Mouse (Mus musculus): ENCODE data around the gene Def8. TPM values are rescaled to one million over a fixed set of nuclear protein-coding genes. Genes with fewer than 3 reads are reported as not detected.
"Not testable (repeated sequence)": the region's sequence is repeated elsewhere in the genome, so short reads cannot be mapped to it uniquely, and the experiment has no call there.

The Def8 gene
- polyA plus RNA-seq, 1 experiment from 2014 or later = 27.0 TPM

- H3K36me3 ChIP-seq (ENCODE audit: control insufficient read depth, insufficient read depth, low read length) = no peaks in the 10 kb centered on the region
- 0 out of 2 replicates have a peak, but pooled peaks cover 5% of the 10 kb centered on the region for H3K4me1 ChIP-seq (ENCODE audit: control insufficient read depth, insufficient read depth, low read length)
- H3K9ac ChIP-seq (ENCODE audit: low read length) = peak overlapping the region; percentile 92
- H3K27ac ChIP-seq (ENCODE audit: low read length) = no peak overlapping the region
- WGBS = 83% methylated on average over 5 of the region's 5 CpGs
- H3K4me3 ChIP-seq (replicated peaks; ENCODE audit: low read length) = peak overlapping the region; percentile 75
- no peaks in the 10 kb centered on the region for H3K9me3 ChIP-seq (replicated peaks; ENCODE audit: control insufficient read depth, low read length)
- H3K4me2 ChIP-seq (ENCODE audit: low read depth, low read length) = no peak overlapping the region; the same call in 1 of the 2 replicates
- H3K27me3 ChIP-seq (ENCODE audit: control insufficient read depth, insufficient read depth, low read length) = no peaks in the 10 kb centered on the region
- peak; percentile 23; the same call in 1 of the 2 replicates for ATAC-seq (ENCODE audit: insufficient read depth, low FRiP score)
These were observed 19.0 kb downstream of the Def8 start for GRCm38 (mm10) chr8:123442351-123442750.

GRCm38 (mm10) chr8:123442871-123443575 is 19.7 kb downstream of the Def8 start:
- H3K9me3 ChIP-seq (replicated peaks; ENCODE audit: control insufficient read depth, low read length) = no peaks in the 10 kb centered on the region
- H3K4me3 ChIP-seq (replicated peaks; ENCODE audit: low read length) = peak overlapping the region; percentile 75
- no peaks in the 10 kb centered on the region for H3K36me3 ChIP-seq (ENCODE audit: control insufficient read depth, insufficient read depth, low read length)
- H3K9ac ChIP-seq (ENCODE audit: low read length) = peak overlapping the region; percentile 92
- WGBS = 1% methylated on average over 41 of the region's 41 CpGs
- peak overlapping the region; percentile 64 for H3K4me2 ChIP-seq (ENCODE audit: low read depth, low read length)
- peak; percentile 93 for ATAC-seq (ENCODE audit: insufficient read depth, low FRiP score)
- 0 out of 2 replicates have a peak, but pooled peaks cover 5% of the 10 kb centered on the region for H3K4me1 ChIP-seq (ENCODE audit: control insufficient read depth, insufficient read depth, low read length)
- no peaks in the 10 kb centered on the region for H3K27me3 ChIP-seq (ENCODE audit: control insufficient read depth, insufficient read depth, low read length)
- H3K27ac ChIP-seq (ENCODE audit: low read length) = peak overlapping the region; percentile 62

- peak overlapping the region; percentile 64 for H3K4me2 ChIP-seq (ENCODE audit: low read depth, low read length)
- H3K4me3 ChIP-seq (replicated peaks; ENCODE audit: low read length) = peak overlapping the region; percentile 75
- peak overlapping the region; percentile 92 for H3K9ac ChIP-seq (ENCODE audit: low read length)
- H3K4me1 ChIP-seq (ENCODE audit: control insufficient read depth, insufficient read depth, low read length) = 0 out of 2 replicates have a peak, but pooled peaks cover 5% of the 10 kb centered on the region
- H3K27me3 ChIP-seq (ENCODE audit: control insufficient read depth, insufficient read depth, low read length) = no peaks in the 10 kb centered on the region
- no peak; the same call in 1 of the 2 replicates for ATAC-seq (ENCODE audit: insufficient read depth, low FRiP score)
- 15% methylated on average over 4 of the region's 4 CpGs for WGBS
- peak overlapping the region; percentile 17; the same call in 1 of the 2 replicates for H3K27ac ChIP-seq (ENCODE audit: low read length)
- no peaks in the 10 kb centered on the region for H3K36me3 ChIP-seq (ENCODE audit: control insufficient read depth, insufficient read depth, low read length)
- H3K9me3 ChIP-seq (replicated peaks; ENCODE audit: control insufficient read depth, low read length) = no peaks in the 10 kb centered on the region
These were observed 20.2 kb downstream of the Def8 start for GRCm38 (mm10) chr8:123443576-123443921.

GRCm38 (mm10) chr8:123444131-123444530 is 20.8 kb downstream of the Def8 start:
- Histone ChIP-seq H3K9me3 (replicated peaks; ENCODE audit: control insufficient read depth, low read length) (no peaks in the 10 kb centered on the region), H3K4me1 (ENCODE audit: control insufficient read depth, insufficient read depth, low read length) (0 out of 2 replicates have a peak, but pooled peaks cover 5% of the 10 kb centered on the region), H3K9ac (ENCODE audit: low read length) (no peak overlapping the region), H3K27me3 (ENCODE audit: control insufficient read depth, insufficient read depth, low read length) (no peaks in the 10 kb centered on the region), H3K4me3 (replicated peaks; ENCODE audit: low read length) (no peak overlapping the region), H3K36me3 (ENCODE audit: control insufficient read depth, insufficient read depth, low read length) (0 out of 2 replicates have a peak, but pooled peaks cover 1% of the 10 kb centered on the region), H3K27ac (ENCODE audit: low read length) (no peak overlapping the region), H3K4me2 (ENCODE audit: low read depth, low read length) (no peak overlapping the region)
- no peak for ATAC-seq (ENCODE audit: insufficient read depth, low FRiP score)
- WGBS = 73% methylated on average over 6 of the region's 6 CpGs

GRCm38 (mm10) chr8:123445981-123446380 is 22.7 kb downstream of the Def8 start:
- Histone ChIP-seq H3K9ac (ENCODE audit: low read length) (no peak overlapping the region), H3K9me3 (replicated peaks; ENCODE audit: control insufficient read depth, low read length) (no peaks in the 10 kb centered on the region), H3K4me2 (ENCODE audit: low read depth, low read length) (no peak overlapping the region), H3K4me1 (ENCODE audit: control insufficient read depth, insufficient read depth, low read length) (0 out of 2 replicates have a peak, but pooled peaks cover 5% of the 10 kb centered on the region), H3K4me3 (replicated peaks; ENCODE audit: low read length) (no peak overlapping the region), H3K36me3 (ENCODE audit: control insufficient read depth, insufficient read depth, low read length) (0 out of 2 replicates have a peak, but pooled peaks cover 4% of the 10 kb centered on the region), H3K27ac (ENCODE audit: low read length) (no peak overlapping the region), H3K27me3 (ENCODE audit: control insufficient read depth, insufficient read depth, low read length) (no peaks in the 10 kb centered on the region)
- no peak for ATAC-seq (ENCODE audit: insufficient read depth, low FRiP score)
- 87% methylated on average over 10 of the region's 10 CpGs for WGBS

- no peak overlapping the region for H3K27ac ChIP-seq (ENCODE audit: low read length)
These were observed 23.5 kb downstream of the Def8 start for GRCm38 (mm10) chr8:123446799-123447198.

GRCm38 (mm10) chr8:123450783-123451182 is 27.5 kb downstream of the Def8 start:
- Histone ChIP-seq H3K4me2 (ENCODE audit: low read depth, low read length) (no peak overlapping the region), H3K27me3 (ENCODE audit: control insufficient read depth, insufficient read depth, low read length) (no peaks in the 10 kb centered on the region), H3K9ac (ENCODE audit: low read length) (no peak overlapping the region), H3K27ac (ENCODE audit: low read length) (no peak overlapping the region), H3K36me3 (ENCODE audit: control insufficient read depth, insufficient read depth, low read length) (peaks cover 8% of the 10 kb centered on the region; the same call in 1 of the 2 replicates), H3K9me3 (replicated peaks; ENCODE audit: control insufficient read depth, low read length) (no peaks in the 10 kb centered on the region), H3K4me3 (replicated peaks; ENCODE audit: low read length) (no peak overlapping the region), H3K4me1 (ENCODE audit: control insufficient read depth, insufficient read depth, low read length) (no peaks in the 10 kb centered on the region)
- ATAC-seq (ENCODE audit: insufficient read depth, low FRiP score) = no peak
- 80% methylated on average over 5 of the region's 5 CpGs for WGBS

More at GRCm38 (mm10) chr8:123446799-123447198, 23.5 kb downstream of the Def8 start:
- 0 out of 2 replicates have a peak, but pooled peaks cover 4% of the 10 kb centered on the region for H3K36me3 ChIP-seq (ENCODE audit: control insufficient read depth, insufficient read depth, low read length)
- no peak for ATAC-seq (ENCODE audit: insufficient read depth, low FRiP score)
- H3K9me3 ChIP-seq (replicated peaks; ENCODE audit: control insufficient read depth, low read length) = no peaks in the 10 kb centered on the region
- H3K9ac ChIP-seq (ENCODE audit: low read length) = no peak overlapping the region
- H3K27me3 ChIP-seq (ENCODE audit: control insufficient read depth, insufficient read depth, low read length) = no peaks in the 10 kb centered on the region
- H3K4me1 ChIP-seq (ENCODE audit: control insufficient read depth, insufficient read depth, low read length) = 0 out of 2 replicates have a peak, but pooled peaks cover 5% of the 10 kb centered on the region
- no peak overlapping the region for H3K4me2 ChIP-seq (ENCODE audit: low read depth, low read length)
- H3K4me3 ChIP-seq (replicated peaks; ENCODE audit: low read length) = no peak overlapping the region
- 73% methylated on average over 6 of the region's 6 CpGs for WGBS

- H3K4me1 ChIP-seq (ENCODE audit: control insufficient read depth, insufficient read depth, low read length); H3K27ac ChIP-seq (ENCODE audit: low read length); H3K9ac ChIP-seq (ENCODE audit: low read length); H3K4me3 ChIP-seq (replicated peaks; ENCODE audit: low read length); H3K9me3 ChIP-seq (replicated peaks; ENCODE audit: control insufficient read depth, low read length); ATAC-seq (ENCODE audit: insufficient read depth, low FRiP score); H3K4me2 ChIP-seq (ENCODE audit: low read depth, low read length); H3K27me3 ChIP-seq (ENCODE audit: control insufficient read depth, insufficient read depth, low read length); H3K36me3 ChIP-seq (ENCODE audit: control insufficient read depth, insufficient read depth, low read length): not testable (repeated sequence)
- WGBS = 97% methylated on average over 12 of the region's 12 CpGs
These were observed 28.4 kb downstream of the Def8 start for GRCm38 (mm10) chr8:123451747-123452146.

- 76% methylated on average over 4 of the region's 4 CpGs for WGBS
- Histone ChIP-seq H3K27ac (ENCODE audit: low read length) (no peak overlapping the region), H3K9ac (ENCODE audit: low read length) (no peak overlapping the region), H3K36me3 (ENCODE audit: control insufficient read depth, insufficient read depth, low read length) (peaks cover 8% of the 10 kb centered on the region; the same call in 1 of the 2 replicates), H3K27me3 (ENCODE audit: control insufficient read depth, insufficient read depth, low read length) (no peaks in the 10 kb centered on the region), H3K9me3 (replicated peaks; ENCODE audit: control insufficient read depth, low read length) (no peaks in the 10 kb centered on the region), H3K4me1 (ENCODE audit: control insufficient read depth, insufficient read depth, low read length) (no peaks in the 10 kb centered on the region), H3K4me2 (ENCODE audit: low read depth, low read length) (no peak overlapping the region), H3K4me3 (replicated peaks; ENCODE audit: low read length) (no peak overlapping the region)
- ATAC-seq (ENCODE audit: insufficient read depth, low FRiP score) = no peak
These were observed 28.8 kb downstream of the Def8 start for GRCm38 (mm10) chr8:123452149-123452548.

Measured in stomach, embryonic 16.5 days (tissue).